Mouse (Mus musculus): Measurements from ENCODE around the gene Timp2.

DNA sequence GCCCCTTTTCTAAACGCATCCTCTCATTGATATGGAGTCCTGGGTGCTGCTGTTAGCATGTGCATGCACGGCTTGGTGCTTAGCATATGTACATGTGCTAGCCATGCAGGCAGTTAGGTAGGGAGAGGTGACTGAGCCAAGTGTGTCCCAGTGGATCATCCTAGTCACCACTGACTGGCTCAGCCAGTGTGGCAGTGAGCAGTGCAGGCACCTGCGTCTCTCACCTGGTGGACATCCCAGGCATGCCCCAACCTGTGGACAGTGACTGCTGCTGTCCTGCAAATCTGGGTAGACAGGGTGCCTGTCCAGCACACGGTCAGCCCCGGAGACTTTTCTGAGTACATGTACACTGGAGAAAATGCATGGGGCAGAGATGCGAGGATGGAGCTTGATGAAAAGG is 27.0 kb downstream of the Timp2 start:
- TF ChIP-seq POLR2A (IDR thresholded peaks at IDR 0.05; ENCODE audit: control insufficient read depth, extremely low read depth, insufficient read depth, low read length, poor library complexity) (no peak), CTCF (IDR thresholded peaks at IDR 0.05; ENCODE audit: borderline replicate concordance, control insufficient read depth, extremely low read depth, insufficient read depth, low read length, poor library complexity) (no peak)
